Mouse (Mus musculus) CH12.LX (cell line): ENCODE measurements around the gene Pomp.

Experiments used
- EP300 ChIP-seq: IDR thresholded peaks from 2 replicates; pipeline ENCODE4 v1.6.1; 2011; ENCODE audit warnings: low read length, improper control_type of control experiment
- GABPA ChIP-seq: IDR thresholded peaks from 2 replicates; pipeline ENCODE4 v1.6.1; 2012; ENCODE audit warnings: low read depth, low read length, improper control_type of control experiment, inconsistent platforms; ENCODE audit not compliant: insufficient replicate concordance
- POLR2A ChIP-seq: IDR thresholded peaks from 2 replicates; pipeline ENCODE4 v1.6.1; 2011; ENCODE audit warnings: low read depth, mild to moderate bottlenecking, improper control_type of control experiment, low read length
- TBP ChIP-seq: conservative IDR thresholded peaks from 2 replicates; pipeline ENCODE4 v1.6.1; 2011; ENCODE audit warnings: low read depth, low read length, improper control_type of control experiment
- USF1 ChIP-seq: IDR thresholded peaks from 2 replicates; pipeline ENCODE4 v1.6.1; 2014; ENCODE audit warnings: low read depth, mild to moderate bottlenecking, inconsistent platforms, low read length, improper control_type of control experiment
- USF2 ChIP-seq: conservative IDR thresholded peaks from 2 replicates; pipeline ENCODE4 v1.6.1; 2011; ENCODE audit warnings: low read depth, low read length, improper control_type of control experiment

DNA sequence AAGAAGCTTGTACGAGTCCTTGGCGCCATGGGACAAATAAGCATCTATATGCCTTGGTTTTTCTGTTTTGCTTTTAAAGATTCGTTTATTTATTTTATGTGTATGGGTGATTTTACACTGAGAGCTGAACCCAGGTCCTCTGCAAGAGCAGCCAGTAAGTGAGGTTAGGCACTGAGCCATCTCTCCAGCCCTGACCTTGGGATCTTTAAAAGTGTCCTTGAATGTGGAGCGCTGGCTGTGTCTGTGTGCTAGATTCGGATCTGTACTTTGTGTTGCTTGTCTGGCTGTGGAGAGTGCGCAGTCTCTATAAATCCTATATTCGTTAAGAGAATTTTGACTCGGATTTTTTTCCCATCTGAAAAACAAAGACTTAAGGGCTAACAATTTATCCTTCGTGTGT lies 55.9 kb downstream of the Pomp start:
- TF ChIP-seq USF2 (no peak), GABPA (no peak), EP300 (no peak), USF1 (no peak), POLR2A (no peak), TBP (no peak)
